Mouse (Mus musculus) yolk sac, embryonic 10.5 days (tissue): ENCODE measurements around the gene Srebf2.

Experiments used
- DNase-seq: peaks from one replicate; pipeline ENCODE4 v3.0.0-alpha.2; 2017; ENCODE audit warnings: low spot score

Srebf2 gene

GRCm38 (mm10) chr15:82207504-82208219 is 60.7 kb downstream of the Srebf2 start:
- DNase-seq, result no peak

- no peak for DNase-seq
These were observed 61.3 kb downstream of the Srebf2 start for GRCm38 (mm10) chr15:82208307-82208706.

GRCm38 (mm10) chr15:82209295-82210050 is 62.5 kb downstream of the Srebf2 start:
- DNase-seq, result no peak

- DNase-seq, result no peak
These were observed 63.8 kb downstream of the Srebf2 start for GRCm38 (mm10) chr15:82210801-82211200.

- no peak for DNase-seq
These were observed 64.3 kb downstream of the Srebf2 start for GRCm38 (mm10) chr15:82211281-82211680.

GRCm38 (mm10) chr15:82211911-82212751 is 65.2 kb downstream of the Srebf2 start:
- DNase-seq, result peak; percentile 31

GRCm38 (mm10) chr15:82212752-82213063 is 65.7 kb downstream of the Srebf2 start, which contains the start of gene Shisa8:
TSS of gene Shisa8 (minus strand) at chr15:82212815.
- DNase-seq, result peak; percentile 32

- DNase-seq, result no peak
These were observed 66.2 kb downstream of the Srebf2 start for GRCm38 (mm10) chr15:82213222-82213621.

DNA sequence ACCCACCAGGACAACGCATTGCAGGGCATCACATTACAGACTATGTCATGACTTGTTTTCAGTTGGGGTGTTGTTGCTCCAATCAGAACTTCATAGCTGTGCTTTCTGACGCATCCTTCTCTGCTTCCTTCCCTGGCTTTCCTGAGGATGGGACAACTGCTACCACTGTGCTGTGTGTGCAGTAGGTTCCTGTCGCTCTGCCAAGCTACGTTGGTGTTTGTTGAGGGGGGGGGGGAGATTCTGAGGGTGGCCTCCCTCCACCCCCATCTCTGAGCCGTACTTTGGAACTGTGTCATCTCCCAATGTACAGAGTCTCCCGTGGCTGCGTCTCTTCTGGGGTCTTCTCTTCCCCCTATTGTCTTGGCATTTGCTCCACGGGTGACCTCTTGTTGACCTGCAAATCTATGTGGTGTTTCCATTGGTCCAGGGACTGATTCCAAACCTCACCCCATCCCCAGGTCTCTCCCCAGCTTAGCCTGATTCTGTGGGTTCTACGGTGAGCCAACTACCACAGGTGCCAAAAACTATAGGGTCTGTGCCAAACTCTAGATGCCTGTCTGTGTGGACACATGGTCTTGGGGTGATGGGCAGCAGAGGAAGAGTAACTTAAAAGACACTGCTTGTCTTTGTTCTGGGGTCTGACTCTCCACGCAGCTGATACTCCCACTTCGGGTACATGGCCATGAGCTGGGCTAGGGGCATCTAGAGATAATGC is 68.5 kb downstream of the Srebf2 start:
- no peak for DNase-seq

DNA sequence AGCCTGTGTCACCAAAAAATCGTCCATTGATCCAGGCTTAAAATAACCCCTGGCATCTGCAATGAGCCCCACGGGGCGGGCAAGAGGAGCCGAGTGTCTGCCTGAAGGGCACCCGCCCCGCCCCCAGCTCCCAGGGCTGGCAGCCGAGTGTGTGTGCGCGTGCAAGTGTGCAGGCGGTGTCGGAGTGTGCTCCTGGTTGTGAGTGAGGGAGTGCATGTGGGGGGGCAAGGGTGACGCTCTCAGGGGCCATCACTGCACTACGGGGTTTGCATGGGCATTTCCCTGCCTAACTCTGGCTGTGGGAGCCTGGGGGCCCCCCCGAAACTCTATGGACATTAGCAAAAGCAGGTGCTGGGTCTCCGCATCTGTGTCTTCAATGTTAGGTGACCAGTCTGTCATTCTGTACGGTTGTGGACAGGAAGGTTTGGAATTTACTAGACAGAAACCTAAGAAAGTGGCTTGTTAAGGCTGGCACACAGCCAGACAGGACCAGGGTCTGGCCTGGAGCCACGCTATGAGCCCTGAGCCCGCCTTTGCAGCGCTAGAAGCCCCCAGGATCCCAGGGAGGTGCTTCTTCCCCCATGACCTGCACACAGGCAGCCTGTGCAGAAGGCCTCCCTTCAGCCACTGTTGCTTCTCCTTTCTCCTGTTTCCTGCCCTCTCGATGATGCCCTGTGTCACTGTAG is 69.3 kb downstream of the Srebf2 start:
- no peak for DNase-seq

GRCm38 (mm10) chr15:82217039-82217438 is 70.1 kb downstream of the Srebf2 start:
- DNase-seq, result no peak

DNA sequence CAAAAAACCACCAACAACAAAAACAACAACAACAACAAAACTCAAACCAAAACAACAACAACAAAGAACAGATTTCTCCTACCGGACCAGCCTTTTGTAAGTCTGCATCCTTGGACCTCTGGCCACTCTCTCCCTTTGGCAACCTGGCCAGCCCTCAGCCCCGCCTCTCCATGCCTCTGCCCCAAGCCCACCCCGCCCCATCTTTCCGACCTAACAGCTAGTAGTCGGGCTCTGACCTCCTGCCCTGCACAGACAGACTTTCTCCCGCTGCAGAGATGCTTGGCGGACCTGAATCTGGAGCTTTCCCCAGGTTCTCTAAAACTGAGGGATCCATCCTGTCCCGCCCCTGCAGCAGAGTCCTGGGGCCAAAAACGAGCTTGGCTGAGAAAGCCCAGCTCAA is 71.0 kb downstream of the Srebf2 start:
- DNase-seq, result no peak

GRCm38 (mm10) chr15:82218778-82219666 is 72.0 kb downstream of the Srebf2 start:
- no peak for DNase-seq

DNA sequence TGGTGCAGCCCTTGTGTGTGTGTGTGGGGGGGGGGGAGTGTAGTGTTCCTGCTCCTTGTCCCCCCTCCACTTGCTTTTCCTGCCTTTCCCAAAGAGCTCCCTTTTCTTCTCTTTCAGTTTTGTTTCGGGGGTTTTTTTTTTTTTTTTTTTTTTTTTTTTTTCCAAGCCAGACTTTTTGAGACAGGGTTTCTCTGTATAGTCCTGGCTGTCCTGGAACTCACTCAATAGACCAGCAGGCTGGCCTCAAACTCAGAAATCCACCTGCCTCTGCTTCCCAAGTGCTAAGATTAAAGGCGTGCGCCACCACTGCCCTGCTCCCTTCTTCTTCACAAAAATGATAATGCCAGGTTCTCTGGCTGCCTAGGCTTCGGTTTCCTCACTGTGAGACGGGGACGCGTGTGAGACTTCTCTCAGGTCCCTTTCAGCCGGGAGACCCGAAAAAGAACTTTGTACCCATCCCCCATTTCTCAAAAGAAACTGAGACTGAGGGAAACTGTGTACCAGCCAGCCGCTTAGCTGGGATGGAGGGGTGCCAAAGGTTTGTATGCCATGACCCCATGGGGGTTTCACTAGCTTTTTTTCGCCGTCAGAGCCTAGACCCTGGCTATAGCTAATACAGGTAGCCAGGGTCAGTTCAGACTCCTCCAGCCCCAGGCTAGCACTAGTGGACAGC is 73.2 kb downstream of the Srebf2 start:
- no peak for DNase-seq

DNA sequence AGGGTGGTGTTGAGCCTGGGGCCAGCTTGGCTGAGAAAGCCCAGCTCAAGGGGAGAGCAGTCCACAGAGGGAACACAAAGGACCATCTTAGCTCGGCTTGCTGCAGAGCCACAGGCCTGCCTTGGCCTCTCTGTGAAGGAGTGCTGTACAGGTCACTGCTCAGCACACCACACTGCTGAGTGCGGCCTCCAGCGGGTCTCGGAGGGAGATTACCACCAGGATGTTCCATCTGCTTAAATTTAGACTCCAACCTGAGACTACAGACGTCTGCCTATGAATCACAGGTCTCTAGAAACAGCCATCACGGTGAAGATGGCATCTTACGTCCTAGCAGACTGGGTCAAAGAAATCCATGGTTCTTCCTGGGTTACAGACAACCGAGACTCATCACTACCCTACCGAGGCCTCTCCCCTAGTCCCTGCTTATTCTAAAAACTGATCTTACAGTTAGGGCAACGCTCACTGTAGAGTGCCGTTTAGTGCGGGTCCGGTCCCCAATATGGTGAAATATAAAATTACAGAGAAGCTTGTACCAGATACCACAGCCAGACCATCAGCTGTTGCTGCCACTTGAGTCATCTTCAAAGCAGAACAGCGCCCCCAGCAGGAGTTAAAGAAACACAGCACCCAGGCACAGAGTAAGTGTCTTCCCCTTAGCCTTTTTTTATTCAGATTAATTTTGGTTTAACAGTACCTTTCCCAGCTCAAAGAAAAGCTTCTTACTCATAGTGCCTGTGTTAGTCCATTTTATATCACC is 74.3 kb downstream of the Srebf2 start:
- no peak for DNase-seq

DNA sequence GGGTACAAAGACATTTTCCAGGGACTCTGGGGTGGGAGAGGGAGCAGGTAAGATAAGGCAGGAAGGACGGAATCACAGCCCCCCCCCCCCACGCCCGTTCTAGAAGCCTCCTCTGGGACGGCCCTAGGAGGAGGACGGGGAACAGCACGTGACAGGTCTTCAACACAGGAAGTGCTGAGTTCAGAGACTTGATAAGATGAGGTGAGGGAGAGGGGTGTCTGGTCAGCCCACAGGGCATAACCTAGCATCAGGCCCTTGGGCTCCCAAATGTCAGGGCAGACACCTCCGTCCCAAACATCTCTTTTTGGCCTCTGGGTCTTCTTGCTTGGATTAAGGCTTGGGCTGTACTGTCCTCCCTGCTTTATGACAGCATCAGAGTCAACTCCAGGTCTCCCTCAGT is 76.3 kb downstream of the Srebf2 start:
- DNase-seq, result no peak

GRCm38 (mm10) chr15:82223657-82224601 is 76.9 kb downstream of the Srebf2 start, which contains the start of gene Tnfrsf13c:
TSS of gene Tnfrsf13c (minus strand) at chr15:82224369.
- no peak for DNase-seq
